Mouse (Mus musculus) heart, postnatal 25 days (tissue): ENCODE data around the gene Fxyd7. TPM values are rescaled to one million over a fixed set of nuclear protein-coding genes. Genes with fewer than 3 reads are reported as not detected.

Experiments used
- DNase-seq: peaks from one replicate; pipeline ENCODE4 v3.0.0; 2022; ENCODE audit warnings: low spot score
- intact Hi-C: fragments of 180-260 bp; cut with DNase I; formaldehyde crosslinking; loops from one replicate; pipeline ENCODE4 v1.15.1; 2025
- total RNA-seq, 2 experiments: library from RNA; stranded (reverse); gene quantifications; 2 replicates each; pipeline ENCODE4 v1.2.3; 2021

Gene Fxyd7
- total RNA-seq, 2 experiments from 2014 or later: 0.70 to 1.3 TPM

DNA sequence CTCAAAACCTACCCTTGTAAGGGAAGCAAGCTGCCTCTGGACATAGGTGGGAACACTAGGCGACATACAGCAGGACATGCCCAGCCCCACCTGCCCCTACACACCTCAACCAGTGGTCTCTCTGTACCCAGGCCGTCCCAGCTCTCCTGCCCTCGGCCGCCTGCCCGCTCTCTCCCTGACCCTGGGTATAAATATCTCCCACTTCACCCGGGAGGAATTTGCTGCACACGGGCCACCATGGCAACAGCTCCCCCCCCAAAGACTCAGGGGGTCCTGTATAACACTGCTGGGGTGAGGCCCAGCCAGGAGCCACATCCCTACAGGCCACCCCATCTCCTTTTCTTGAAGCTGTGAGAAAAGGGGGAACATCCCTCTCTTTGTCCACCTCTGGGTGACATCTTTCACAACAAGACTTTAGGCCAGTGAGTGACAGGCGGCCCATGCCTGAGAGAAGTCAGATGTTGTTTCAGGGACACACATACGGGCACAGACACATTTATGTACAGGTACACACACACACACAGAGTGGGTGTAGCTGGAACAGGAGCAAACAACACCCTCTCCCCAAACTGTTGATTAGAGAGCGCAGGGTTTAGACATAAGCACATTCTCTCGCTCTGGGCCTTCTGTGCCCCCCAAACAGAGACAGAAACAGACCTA lies 3.5 kb upstream of the Fxyd7 start:
- intact Hi-C loops: loop anchor here (5.0 kb wide), 1 partner anchor 82 kb away; the partner anchor contains the start of genes Fam187b and Lsr
- no peak for DNase-seq

DNA sequence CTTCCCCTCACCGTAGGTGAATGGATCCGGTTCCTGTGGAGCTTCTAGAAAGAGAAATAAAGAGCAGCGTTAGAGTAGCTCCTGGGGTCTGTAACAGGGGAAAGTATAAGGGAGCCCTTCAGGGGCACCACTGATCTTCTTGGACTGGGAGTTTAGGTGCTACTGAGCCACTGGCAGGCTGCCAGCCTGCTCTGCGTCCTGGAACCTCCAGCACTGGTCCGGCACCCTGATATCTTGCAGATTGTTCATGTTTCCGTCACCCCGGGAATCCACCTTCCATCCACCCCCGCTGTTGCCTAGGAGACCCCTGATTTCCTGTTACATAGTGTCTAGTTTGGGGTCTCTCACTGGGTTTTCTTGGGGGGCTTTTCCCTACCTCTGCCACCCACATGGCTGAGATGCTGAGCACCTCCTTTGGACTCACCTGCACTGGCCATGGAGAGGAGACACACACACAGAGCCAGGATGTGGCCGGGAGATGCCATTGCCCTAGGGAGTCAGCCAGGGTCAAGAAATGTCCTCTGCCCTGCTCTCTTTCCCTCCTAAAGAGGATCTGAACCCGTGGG lies 2.7 kb upstream of the Fxyd7 start:
- DNase-seq: no peak
- intact Hi-C loops: loop anchor here (5.0 kb wide), 1 partner anchor 82 kb away; the partner anchor contains the start of genes Fam187b and Lsr

DNA sequence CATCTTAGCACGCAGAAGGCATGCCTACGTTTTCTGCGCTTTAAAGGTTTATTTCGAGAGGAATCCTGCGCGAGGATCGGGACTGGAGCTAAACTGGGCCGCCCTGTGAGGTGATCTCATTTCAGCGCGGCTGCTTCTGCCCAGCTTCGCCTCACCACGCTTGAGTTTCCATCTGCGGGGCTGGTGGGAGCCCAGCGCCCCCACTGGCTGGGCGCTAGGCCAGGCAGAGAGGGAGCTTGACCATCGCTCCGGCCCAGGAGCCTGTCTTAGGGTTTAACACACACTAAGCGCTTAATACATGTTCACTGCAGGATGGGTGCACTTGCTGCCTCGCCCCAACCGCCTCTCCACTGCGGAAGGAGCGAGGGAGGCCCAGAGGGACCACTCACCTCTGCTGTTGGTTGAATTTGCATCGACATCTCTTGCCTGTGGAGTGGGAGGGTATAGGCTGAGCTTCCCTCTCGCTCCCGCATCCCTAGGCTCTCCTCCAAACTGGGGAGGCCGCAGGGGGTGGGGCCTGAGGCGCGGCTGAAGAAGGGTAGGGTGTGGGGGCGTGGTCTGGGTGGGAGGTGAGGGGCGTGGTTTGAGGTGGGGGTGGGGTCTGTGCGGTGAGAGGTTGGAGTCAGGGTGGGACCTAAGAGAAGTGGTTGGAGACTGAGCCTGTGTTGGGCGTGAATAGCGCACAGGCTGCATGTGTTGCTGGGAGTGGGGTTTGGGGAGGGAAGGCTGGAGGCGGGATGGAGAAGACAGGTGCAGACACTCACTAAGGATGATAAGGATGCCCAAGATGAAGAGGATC lies 1.6 kb upstream of the Fxyd7 start:
- no peak for DNase-seq
- intact Hi-C loops: loop anchor here (5.0 kb wide), 1 partner anchor 81 kb away; the partner anchor contains the start of genes Fam187b and Lsr

DNA sequence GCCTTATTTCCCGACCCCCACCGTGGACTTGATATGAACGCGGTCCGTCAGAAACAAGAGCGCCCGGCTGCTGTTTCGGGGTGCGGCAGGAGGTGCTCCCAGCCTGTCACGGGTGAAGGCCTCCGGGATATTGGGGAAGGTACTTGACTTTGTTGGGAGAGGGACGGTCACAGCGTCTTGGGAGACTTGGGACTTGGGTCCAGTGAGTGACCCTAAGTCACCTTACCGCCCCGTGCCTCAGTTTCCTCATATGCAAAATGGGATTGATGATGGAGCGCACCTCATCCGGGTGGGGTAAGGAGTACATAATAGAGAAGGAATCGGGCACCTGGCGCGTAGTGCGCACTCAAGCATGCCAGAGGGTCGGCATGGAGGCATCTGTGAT lies 976 bp upstream of the Fxyd7 start:
- no peak for DNase-seq
- intact Hi-C loops: loop anchor here (5.0 kb wide), 1 partner anchor 80 kb away; the partner anchor contains the start of genes Fam187b and Lsr

DNA sequence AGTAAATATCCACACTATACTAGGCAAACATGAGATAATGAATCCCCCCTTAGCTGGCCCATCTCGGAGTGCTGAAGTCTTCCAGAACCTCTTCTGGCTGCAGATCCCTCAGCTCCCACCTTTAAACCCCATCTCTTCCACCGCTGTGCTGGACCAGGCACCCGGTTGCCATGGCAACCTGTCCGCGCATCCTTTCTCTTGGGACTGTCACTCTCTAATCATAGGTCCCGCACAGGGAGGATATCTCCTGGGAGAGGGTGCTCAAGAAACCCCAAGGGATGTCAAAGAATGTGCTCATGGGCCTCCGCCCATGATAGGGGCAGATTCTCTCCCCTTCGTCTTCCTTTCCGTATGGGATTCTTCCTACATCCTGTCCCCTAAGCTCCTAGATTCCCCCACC lies 346 bp downstream of the Fxyd7 start:
- intact Hi-C loops: loop anchor here (5.0 kb wide), 1 partner anchor 79 kb away; the partner anchor contains the start of genes Fam187b and Lsr
- no peak for DNase-seq

DNA sequence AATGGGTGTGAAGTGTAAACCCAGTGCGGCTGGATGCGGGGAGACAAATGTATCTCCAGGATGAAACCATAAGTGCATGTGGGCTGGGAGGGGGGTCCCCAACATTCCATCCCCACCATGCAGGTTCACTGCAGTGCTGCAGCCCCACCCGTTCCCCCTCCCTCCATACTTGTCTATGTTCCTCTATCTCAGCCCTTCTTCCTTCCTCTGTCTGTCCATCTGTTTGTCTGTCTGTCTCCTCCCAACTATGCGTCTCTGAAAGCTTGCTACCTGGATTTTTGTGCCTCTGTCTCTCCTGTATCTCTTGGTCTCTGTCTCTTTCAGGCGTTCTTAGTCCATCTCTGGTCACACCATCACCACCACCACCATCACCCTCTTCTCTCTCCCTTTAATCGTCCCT lies 780 bp downstream of the Fxyd7 start:
- DNase-seq: no peak
- intact Hi-C loops: loop anchor here (5.0 kb wide), 1 partner anchor 78 kb away; the partner anchor contains the start of genes Fam187b and Lsr

DNA sequence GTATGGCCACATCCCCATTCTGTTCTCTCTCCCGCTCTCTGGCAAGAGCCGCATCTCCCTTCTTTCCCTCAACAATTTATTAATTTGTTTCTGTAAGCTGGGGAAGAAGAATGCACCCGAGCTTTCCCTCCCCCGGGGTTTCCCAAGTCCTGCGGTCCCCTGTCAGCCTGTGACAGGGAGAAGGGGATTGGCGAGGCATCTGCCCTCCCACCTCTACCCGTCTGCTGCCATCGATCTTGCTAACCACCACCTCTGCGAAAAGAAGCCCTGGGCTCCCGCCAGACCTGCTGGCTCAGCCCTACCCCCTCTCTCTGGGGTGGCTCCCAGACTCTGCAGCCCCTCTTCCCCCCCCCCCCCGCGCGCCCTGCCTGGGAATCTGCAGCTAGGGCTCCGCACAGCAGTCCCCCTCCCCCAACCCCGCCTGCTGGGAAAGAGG lies 1.4 kb downstream of the Fxyd7 start:
- DNase-seq: no peak
- intact Hi-C loops: loop anchor here (5.0 kb wide), 1 partner anchor 78 kb away; the partner anchor contains the start of genes Fam187b and Lsr

DNA sequence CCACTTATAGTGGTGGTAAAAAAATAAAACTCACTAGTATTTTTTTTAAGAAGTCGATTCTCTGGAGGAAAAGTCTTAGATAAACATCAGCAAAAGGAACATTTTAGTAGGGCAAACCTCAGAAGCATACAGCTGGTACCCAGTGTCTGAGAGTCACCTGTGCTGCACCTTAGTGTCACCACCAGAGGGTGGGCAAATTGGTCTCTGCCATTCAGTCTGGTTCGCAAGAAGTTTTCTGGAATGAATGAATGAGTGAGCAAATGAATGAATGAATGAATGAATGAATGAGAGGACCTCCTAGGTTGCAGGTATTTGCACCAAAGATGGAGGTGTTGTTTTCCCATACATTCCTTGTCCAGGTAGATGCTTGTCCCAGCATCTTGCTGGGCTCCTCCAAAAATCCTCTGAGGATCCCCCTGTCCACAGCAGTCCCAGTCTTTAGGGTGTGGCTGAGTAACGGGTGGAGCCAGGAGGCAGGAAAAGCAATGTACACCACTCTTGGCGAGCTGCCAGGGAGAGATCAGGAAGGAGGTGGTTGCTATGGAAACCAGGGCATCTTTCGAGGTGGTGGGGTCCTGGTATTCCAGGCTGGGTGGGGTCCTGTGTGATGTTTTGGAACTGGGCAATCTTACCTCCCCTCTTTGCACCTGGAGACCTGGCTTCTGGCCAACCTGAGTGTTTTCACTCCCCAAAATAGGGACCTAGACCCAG lies 2.0 kb downstream of the Fxyd7 start:
- no peak for DNase-seq
- intact Hi-C loops: no loop called here

DNA sequence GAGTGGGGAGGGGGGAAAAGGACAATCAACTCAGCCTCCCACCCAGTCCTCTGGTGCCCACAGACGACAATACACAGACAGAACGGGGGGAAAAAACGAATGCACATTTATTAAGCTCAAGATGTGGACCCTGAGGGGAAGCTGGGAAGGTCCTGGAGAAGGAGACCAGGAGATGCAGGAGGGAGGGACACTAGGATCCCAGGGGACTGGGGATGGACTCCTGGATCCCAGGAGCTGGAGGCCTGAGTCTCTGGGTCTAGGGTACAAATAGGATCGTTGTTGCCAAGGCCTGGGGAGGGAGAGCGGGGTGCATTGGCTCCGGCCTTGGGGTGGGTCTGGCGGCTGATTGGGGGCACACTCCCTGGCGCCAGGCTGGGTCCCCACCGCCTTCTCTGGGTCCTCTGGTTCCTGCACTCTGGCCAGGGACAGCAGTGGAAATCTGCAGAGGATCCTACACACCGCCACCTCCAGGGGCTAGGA lies 8.8 kb downstream of the Fxyd7 start, which contains the start of gene Fxyd5:
TSS of gene Fxyd5 (minus strand) at position 51 of the 480 bp plus-strand sequence.
- intact Hi-C loops: no loop called here
- DNase-seq: no peak

DNA sequence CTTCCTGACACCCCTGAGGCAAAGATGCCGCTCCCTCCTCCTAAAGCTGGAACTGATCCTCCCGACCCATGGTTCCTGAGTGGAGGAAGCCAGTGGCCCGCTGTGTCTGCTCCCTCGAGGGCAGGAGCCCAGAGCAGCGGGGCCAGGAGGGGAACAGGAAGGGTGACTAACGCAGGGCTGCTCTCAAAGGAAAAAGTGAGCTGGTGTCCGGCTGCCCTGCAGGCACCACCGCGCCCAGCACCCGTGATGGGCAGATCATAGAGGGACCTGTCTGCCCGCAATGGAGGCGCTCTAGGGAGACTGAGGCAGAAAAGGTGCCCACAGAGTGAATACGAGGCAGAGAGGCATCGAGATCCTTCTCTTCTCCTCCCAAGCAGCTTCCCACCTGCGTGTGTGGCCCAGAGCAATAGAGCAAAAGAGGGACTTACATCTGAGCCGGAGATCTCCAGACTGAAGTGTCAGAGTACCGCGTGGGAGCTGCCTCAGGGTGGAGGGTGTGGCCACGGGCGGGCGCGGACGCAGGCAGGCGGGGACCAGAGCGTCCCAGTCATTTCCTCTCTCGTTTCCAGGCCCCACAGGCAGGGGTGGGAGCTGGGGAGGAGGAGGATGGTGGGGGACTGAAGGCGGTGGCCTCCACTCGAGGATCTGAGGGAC lies 9.5 kb downstream of the Fxyd7 start:
- intact Hi-C loops: no loop called here
- peak; percentile 75 for DNase-seq

DNA sequence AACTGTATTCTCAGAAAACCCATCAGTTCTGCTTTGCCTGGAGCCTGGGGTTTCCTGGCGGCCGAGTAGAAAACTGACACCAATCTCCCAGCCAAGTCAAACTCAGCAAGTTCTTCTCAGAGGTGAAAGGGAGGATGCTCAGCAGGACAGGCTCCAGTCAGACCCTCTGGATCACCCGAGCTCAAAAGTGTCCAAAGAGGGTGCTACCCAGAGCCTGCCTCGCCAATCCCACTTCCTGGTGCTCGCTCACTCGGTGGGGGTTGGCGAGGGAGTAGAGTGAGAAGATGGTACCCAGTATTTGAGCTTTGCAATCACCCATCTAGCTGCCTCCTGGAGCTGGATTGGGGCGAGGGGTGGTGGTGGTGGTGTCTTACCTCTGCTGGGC lies 10.3 kb downstream of the Fxyd7 start:
- intact Hi-C loops: no loop called here
- DNase-seq: no peak

DNA sequence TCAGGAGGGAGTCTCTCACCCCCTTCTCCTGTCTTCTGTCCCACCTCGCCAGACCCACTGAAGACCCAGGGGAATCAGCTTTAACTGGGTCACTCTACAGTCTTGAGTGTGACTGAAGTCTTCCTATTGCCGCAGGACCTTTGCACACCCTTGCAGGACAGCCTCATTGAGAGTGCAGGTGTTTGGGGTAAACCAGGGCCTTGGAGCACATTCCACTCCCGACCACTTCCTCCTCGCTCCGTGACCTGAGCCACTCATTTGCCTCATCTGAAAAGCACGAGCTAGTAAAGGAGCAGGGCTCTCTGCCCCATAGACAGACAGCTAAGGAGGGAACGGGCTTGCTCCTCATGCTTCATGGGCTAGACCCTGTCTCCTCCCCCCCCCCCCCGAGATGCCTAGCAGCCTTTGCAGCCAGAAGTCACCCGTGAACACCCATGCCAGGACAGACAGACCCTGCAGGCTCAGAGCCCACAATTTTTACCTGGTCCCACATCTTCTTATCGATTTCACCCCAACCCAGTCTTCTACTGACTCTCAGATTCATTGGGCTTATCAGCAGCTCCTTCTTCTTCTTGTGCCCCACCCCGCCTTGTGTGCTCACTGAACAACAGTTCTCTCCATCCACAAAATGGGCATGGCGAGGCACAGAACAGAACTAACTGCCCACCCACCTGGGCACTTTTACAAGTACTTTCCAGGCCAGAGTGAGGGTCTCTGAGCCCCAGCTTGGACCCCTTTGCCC lies 10.8 kb downstream of the Fxyd7 start:
- DNase-seq: no peak
- intact Hi-C loops: no loop called here

DNA sequence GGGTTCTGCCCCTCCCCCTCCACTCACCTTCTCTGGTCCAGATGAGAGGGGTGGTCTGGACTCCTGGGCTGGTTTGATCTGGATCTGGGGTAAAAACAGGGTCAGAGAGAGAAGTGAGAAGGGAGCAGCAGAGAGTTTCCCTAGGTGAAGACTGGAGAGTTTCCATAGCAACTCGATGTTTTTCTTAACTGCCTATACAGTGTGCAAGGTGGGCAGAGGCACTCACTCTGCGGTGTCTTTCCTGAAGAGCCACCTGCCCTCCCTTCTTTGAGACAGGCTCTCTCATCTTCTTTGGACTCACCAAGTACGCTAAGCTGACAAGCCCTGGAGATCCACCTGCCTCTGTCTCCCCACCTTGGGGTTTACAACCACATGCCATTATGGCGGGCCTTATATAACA lies 12.3 kb downstream of the Fxyd7 start:
- intact Hi-C loops: no loop called here

DNA sequence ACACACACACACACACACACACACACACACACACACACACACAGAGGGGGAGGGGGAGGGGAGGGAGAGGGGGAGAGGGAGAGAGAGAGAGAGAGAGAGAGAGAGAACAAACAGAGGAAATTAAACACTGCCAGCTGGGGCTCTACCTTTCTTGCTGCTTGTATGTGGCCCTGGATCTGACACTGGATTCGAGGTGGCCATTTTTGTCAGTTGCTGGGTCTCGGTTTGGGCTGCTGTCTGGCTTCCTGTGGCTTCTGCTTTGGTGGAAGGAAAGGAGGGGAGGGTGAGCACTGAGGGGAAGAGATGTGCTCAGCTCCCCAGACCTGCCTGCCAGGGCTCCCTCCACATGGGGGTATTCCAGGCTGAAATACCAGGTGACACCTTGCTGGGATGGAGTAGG lies 13.6 kb downstream of the Fxyd7 start:
- DNase-seq: no peak
- intact Hi-C loops: no loop called here

More for the DNA sequence above, 12.3 kb downstream of the Fxyd7 start:
- no peak for DNase-seq

DNA sequence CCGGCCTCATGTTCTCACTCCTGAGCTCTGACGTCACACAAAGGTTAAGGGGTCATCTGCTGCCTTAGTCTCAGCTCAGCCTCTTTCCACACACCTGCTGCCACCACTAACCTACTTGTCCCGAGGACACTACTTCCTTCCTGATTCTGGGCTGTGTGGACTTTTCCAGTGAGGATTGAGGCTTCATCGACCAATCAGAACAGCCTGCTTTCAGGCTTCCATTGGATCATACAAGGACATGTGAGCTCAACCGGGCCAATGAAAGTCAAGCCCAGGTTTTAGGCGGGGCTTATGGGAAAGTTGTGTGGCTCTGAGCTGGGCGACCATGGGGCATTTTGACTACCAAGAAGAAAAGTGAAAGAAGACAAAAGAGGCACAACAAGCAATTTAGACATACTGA lies 14.3 kb downstream of the Fxyd7 start:
- DNase-seq: no peak

DNA sequence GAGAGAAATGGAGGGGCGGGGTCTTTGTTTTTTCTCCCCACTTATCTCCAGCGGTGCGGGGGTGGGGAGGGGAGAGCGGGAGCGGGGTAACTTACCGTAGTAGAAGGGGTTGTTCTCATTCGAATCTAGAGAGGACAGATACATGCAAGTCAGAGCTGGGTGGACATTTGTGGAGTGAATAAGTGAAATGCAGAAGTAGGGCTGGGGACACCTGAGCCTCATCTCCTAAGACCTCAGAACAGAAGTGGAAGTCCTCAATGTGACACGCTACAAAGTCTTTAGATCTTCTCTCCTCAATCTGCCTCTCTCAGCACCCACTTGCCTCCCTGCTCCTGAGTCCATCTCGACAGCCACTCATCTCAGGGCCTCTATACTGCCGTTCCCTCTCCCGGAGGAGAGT lies 16.0 kb downstream of the Fxyd7 start:
- DNase-seq: no peak
- intact Hi-C loops: no loop called here

More for the DNA sequence above, 14.3 kb downstream of the Fxyd7 start:
- intact Hi-C loops: no loop called here

DNA sequence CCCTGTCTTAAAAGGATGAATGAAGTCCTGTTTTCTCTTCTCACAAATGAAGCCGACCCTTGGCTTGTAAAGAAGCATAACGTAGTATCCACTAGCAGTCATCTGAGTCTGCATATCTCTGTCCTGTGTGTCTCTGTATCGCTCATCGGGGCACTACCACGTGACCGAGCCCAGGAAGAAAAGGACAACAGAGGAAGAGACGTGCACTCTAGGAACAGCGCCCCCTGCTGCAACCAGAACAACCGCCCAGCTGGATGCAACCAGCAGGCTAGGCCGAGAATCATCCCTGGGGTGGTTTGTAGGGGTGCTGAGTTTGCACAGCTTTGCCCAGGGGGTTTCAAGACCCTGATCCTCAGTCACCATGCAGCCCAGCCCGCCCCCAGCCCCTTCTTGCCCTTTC lies 16.5 kb downstream of the Fxyd7 start:
- intact Hi-C loops: no loop called here

DNA sequence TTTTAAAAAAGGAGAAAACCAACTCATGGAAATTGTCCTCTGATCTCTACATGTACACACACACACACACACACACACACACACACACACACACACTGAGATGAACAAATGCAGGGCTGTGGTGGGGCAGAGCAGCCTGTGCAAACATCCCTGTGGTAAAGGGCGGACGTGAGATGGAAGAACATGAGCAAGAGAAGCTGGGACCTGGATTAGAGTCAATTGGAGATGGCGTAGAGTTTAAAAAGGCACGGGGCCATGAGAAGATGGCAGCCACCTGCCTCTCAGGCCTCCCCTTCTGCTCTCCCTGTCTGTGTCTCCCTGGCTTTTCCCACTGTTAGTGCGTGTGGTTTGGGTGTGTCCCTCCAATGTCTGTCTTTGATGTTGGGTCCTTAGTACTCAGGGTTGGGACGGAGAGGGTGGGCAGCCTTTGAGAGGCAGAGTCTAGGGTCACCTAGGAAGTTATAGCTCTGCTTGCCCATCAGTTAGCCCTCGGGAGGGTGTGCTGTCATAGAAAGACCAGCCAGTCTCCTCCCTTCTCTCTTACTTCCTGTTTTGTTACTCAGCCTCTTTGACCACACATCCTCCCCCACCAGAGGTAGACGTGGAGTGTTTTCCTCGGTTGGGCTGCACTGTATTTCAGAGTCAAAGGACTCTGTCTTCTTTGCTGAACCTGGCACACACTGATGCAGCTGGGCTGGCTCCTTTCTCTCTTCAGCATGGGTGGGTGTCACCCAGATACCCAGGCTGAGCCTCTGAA lies 17.7 kb downstream of the Fxyd7 start:
- intact Hi-C loops: no loop called here
- no peak for DNase-seq

More for the DNA sequence above, 16.5 kb downstream of the Fxyd7 start:
- no peak for DNase-seq
